Mouse (Mus musculus) layer of hippocampus, postnatal 10 days (tissue): Measurements from ENCODE around the gene Snx3. TPM values are rescaled to one million over a fixed set of nuclear protein-coding genes. Genes with fewer than 3 reads are reported as not detected.
A peak's percentile ranks its signal among the peaks of the same experiment; 100 is the strongest.

Source experiments
- DNase-seq, 2 experiments: peaks; one replicate each; pipeline ENCODE4 v3.0.0; 2021; ENCODE audit warnings: low spot score in 2 of 2
- long read RNA-seq: library from polyadenylated mRNA; stranded (forward); transcript quantifications from one replicate; pipeline ENCODE4 v2.0.0, GENCODE M21; 2023
- total RNA-seq, 2 experiments: library from RNA; stranded (reverse); gene quantifications; 2 replicates each; pipeline ENCODE4 v1.2.3; 2021

Snx3 gene
- total RNA-seq = 100 to 1,000 TPM; 204 to 214 TPM
- long read RNA-seq, transcript Snx3-201 (4 exons, 1,401 nt) = major isoform, 461 of 465 reads
- long read RNA-seq, partial matches to known transcripts = 0 of 465 reads
- long read RNA-seq, other reads (novel, unspliced or antisense) = 4 of 465 reads

- DNase-seq = peak; percentile 94 to 97
Measured at GRCm38 (mm10) chr10:42501775-42502348, at the start of gene Snx3. Gene Snx3 (plus strand): TSS chr10:42502030.

- no peak for DNase-seq
Measured at GRCm38 (mm10) chr10:42454266-42454665, 47.6 kb upstream of the Snx3 start.

GRCm38 (mm10) chr10:42454690-42455089, 47.1 kb upstream of the Snx3 start:
- no peak for DNase-seq

DNA sequence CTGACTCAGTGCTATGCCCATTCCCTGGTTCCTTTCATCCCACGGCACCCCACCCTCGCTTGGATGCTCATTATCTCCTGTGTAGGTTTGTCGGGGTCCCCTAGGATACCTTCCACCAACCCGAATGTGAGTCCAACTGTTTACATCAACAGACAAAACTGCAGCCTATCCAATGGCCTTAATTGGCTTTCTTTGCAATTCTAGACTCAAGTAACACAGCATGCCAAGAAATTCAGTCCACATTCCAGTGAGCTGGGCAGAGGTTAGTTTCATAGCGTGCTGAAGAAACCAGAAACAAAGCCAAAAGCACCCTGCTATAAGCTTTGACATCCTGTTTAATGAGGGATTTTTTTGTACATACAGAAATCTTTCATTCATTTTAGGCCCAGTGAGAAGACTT, 45.8 kb upstream of the Snx3 start:
- DNase-seq = no peak

DNA sequence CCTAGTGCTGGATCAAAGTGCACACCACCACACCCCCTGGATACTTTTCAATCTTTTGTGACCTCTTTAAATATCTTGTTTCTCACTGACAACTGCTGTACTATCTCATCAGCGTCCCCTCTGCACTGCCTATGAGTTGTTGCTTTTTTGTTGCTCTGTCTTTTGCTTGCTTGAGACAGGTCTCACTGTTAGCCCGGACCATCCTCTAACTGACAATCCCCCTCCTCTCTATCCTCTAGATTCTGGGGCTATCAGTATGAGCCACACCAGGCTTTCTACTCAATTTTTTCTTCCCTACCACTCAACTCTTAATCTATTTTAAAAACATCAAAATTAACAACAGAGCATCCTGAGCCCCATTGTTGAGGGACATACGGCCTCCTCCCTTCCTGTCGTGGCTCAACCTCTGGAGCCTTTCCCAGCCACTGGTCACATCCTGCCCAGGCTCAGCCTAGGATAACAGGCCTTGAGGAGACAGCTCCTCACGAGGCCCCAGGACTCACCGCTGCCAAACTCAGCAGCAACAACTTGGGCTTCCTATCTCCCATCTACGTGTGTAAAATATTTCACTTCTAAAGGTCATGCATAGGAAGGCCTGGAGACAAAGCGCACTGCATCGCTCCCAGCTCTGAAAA, 44.2 kb upstream of the Snx3 start:
- DNase-seq = no peak

- DNase-seq = no peak
Measured at GRCm38 (mm10) chr10:42464224-42464623, 37.6 kb upstream of the Snx3 start.

DNA sequence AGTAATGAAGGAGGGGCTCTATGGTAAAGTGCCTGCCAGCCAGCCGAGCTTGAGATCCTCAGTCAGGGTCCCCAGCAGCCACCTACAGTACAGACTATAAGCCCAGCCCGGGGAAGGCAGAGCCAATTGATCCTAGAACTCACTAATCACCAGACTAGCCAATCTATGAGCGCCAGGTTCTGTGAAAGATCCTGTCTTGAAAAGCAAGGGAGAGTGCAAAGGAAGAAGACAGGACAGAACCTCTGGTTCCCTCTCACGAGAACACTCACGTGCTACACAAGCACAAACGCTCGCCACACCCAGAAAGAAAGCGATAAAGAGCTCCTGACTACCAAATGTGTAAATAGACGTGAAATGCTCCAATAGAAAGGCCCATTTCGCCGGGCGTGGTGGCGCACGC, 37.0 kb upstream of the Snx3 start:
- no peak for DNase-seq

GRCm38 (mm10) chr10:42474946-42475514, 26.8 kb upstream of the Snx3 start:
- no peak for DNase-seq

GRCm38 (mm10) chr10:42476774-42477475, 24.9 kb upstream of the Snx3 start:
- no peak for DNase-seq

DNA sequence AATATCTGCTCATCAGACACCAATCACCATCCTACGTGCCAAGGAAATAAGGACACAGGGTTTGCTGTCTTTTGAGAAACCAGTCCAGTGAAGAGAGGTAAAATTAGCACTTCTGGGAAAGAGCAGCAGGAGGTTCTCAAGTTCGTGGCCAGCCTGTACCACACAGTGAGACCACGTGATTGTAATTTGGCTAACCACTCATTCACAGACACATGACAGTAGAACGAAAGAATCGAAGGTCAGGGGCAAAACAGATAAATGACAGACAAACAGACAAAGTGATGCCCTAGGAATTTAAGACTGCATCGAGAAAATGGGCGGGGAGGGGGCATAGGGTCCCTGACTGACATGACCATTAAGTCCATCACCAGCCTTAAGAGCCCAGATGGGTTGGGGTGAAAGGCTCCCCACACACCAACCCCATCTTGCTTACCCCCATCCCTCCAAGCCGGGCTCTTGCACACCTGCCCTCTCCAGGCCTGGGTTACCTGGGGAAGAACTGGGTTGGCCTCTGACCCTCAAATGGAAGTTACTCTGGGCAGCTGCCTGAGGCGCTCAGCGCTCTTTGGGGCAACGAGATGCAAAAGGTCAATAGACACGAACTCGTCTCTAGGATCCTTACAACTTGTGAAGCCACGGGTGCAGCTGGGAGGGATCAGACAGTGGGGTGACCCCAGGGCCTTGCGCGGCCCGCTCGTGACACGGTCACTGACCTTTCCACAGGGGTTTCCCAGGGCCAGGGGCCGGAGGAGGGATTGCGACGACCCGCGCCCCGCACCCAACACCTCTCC, 24.1 kb upstream of the Snx3 start:
- DNase-seq = peak in 1 of 2 experiments; percentile 19

DNA sequence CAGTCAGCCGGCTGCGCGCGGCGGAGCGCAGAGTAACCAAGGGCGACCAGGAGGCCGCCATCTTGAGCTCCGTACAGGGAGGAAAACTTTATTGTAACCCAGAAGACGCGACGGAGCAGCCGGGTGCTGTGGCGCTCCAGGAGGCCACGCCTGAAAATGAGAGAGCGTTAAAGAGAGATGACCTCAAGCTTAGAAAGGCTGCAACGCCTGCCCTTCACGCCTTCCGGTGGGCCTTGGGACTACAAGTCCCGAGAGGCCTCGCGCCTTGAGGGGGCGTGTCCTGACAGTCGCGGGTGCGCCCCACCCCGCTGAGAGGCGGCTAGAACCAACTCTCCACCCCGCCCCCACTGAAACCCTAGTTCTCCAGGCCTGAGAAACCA, 23.5 kb upstream of the Snx3 start, which contains the start of gene Afg1l:
Gene Afg1l (minus strand): TSS at position 225 of the 380 bp plus-strand sequence.
- peak; percentile 94 for DNase-seq

- no peak for DNase-seq
Measured at GRCm38 (mm10) chr10:42480719-42481118, 21.1 kb upstream of the Snx3 start.

- DNase-seq = no peak
Measured at GRCm38 (mm10) chr10:42488606-42489296, 13.1 kb upstream of the Snx3 start.

- DNase-seq = no peak
Measured at GRCm38 (mm10) chr10:42491158-42491557, 10.7 kb upstream of the Snx3 start.

DNA sequence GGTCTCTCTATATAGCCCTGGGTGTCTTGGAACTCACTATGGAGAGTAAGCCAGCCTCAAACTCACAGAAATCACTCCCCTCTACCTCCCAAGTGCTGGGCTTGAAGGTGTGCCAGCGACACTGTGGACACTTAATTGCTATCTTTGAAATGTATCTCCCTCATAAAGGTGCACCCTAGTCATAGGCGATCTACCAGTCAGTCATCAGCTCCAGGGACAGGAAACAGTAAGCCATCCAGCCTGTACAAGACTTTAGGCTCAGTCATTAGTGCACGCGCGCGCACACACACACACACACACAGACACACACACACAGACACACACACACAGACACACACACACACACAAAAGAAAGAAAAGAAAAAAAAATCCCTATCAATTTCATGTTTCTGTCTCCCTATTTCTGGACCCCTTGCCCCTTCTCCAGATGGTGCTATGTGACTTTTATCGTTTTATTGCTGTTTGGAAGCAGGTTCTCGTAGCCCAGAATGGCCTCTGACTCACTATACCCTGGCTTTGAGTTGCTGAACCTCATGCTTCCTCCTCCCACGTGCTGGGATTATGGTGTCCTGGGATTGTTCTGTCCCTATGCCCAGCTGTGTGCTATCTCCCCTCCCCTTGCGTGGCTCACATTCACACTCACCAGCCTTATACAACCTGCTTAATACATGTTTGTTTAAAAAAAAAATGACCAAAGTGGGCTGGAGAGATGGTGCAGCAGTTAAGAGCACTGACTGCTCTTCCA, 9.6 kb upstream of the Snx3 start:
- no peak for DNase-seq

DNA sequence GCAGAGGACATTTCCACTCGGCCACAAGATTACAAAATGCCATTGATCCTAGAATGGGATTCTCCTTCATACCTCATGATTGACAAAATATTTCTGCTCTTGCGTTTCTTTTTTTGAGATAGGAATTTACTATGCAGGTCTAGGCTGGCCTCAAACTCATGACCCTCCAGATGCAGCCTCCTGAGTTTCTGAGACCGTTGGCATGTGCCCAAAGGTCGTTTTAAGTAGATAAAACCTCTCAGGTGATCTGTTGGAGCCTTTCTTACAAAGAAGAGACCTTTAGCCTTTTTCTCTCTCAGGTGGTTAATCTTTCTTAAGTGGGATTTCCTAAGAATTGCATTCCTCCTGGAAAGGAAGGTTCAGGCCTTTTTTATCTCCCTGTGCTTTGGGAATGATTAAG, 8.8 kb upstream of the Snx3 start:
- DNase-seq = no peak

DNA sequence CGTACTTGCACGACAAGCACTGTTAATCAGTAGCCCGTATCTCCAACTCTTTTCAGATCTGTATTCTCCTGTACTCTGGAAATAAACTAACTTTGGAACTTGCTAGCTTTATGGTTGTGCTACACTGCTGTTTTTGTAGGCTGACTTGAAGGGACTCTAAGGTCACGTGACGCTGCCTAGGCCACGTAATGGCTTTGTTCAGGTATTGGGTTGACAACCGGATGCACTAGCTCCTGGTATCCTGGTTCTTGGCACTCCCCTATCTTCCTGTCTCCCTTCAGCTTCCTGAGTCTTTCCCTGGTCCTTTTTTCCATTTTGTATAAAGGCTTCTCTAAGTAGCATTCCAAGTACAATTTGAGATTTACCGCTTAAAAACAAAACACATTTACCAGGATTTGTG, 1.2 kb upstream of the Snx3 start:
- DNase-seq = no peak

DNA sequence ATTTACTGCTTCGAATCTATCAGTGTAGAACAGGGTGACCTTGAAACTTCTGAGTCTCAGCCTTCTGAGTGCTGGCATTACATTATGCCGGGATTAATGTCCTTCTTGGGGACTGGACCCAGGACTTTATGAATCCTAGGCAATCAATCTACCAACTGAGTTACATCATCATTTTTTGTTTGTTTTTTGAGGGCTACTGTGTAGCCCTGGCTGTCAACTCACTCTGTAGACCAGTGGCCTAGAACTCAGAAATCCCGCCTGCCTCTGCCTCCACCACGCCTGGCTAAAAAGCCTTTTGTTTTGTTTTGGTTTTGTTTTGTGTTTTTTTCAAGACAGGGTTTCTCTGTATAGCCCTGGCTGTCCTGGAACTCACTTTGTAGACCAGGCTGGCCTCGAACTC, 669 bp upstream of the Snx3 start:
- DNase-seq = no peak

DNA sequence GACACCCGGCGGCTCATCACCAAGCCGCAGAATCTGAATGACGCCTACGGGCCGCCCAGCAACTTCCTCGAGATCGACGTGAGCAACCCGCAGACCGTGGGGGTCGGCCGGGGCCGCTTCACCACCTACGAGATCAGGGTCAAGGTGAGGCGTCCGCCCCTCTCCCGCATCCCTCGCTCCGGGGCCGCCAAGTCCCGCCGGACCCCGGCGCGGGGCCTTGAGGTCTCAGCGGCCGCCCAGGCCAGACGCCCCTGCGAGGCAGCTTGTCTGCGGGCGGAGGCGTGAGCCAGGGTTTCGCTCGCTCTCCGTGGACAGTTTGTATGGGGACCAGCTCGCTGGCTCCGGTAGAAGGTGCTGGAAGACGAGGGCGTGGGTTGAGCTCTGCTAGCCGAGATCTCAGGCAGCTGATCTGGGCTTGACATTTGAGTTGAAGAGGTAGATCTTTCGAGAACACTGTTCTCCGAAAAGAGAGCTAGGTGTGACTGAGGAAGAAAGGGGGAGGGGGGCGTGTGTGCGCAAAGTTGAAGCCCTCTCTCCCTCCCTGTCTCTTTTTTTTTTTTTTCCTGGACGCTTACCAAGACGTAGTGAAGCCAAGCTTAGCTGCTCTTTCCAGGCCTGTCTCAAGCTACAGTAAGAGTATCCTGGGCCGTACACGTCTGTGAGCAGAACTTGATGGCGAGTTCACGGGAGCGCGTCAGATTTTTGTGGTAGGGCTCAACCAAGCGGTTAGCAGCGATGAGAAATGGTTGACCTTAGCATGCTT, 700 bp downstream of the Snx3 start:
- DNase-seq = no peak
